Mouse (Mus musculus) embryonic facial prominence, embryonic 11.5 days (tissue): ENCODE measurements around the gene Sec24c. TPM values are rescaled to one million over a fixed set of nuclear protein-coding genes. Genes with fewer than 3 reads are reported as not detected.

Experiments
- ATAC-seq: fragments of 200-750 bp; cut with Nextera tagmentation; replicated peaks from 2 replicates; pipeline ENCODE4 v1.8.0; 2017; ENCODE audit warnings: low read depth; ENCODE audit not compliant: insufficient number of reproducible peaks, low FRiP score, low TSS enrichment
- DNase-seq: peaks from one replicate; pipeline ENCODE4 v3.0.0-alpha.2; 2015; ENCODE audit warnings: low spot score
- H3K27ac ChIP-seq: fragments of 300-500 bp; sonication (generic); replicated peaks from 2 replicates; pipeline ENCODE4 v1.5.1; 2014; ENCODE audit warnings: mild to moderate bottlenecking, low read depth, low read length, control low read depth
- H3K27me3 ChIP-seq: fragments of 300-500 bp; sonication (generic); 2 replicates; pipeline ENCODE4 v1.6.1; 2014; ENCODE audit warnings: mild to moderate bottlenecking, low read length, moderate library complexity, mixed read lengths; ENCODE audit not compliant: control insufficient read depth, insufficient read depth
- H3K36me3 ChIP-seq: fragments of 300-500 bp; sonication (generic); replicated peaks from 2 replicates; pipeline ENCODE4 v1.6.1; 2014; ENCODE audit warnings: low read depth, mild to moderate bottlenecking, low read length, moderate library complexity, mixed read lengths; ENCODE audit not compliant: control insufficient read depth, insufficient read depth
- H3K4me1 ChIP-seq: fragments of 300-500 bp; sonication (generic); 2 replicates; pipeline ENCODE4 v1.6.1; 2014; ENCODE audit warnings: low read length, mixed read lengths; ENCODE audit not compliant: control insufficient read depth, insufficient read depth
- H3K4me2 ChIP-seq: fragments of 300-500 bp; sonication (generic); 2 replicates; pipeline ENCODE4 v1.6.1; 2014; ENCODE audit warnings: low read depth, mild to moderate bottlenecking, control low read depth, low read length, moderate library complexity
- H3K4me3 ChIP-seq: fragments of 300-500 bp; sonication (generic); 2 replicates; pipeline ENCODE4 v1.5.1; 2014; ENCODE audit warnings: low read depth, low read length, control low read depth
- H3K9ac ChIP-seq: fragments of 300-500 bp; sonication (generic); replicated peaks from 2 replicates; pipeline ENCODE4 v1.6.1; 2014; ENCODE audit warnings: mild to moderate bottlenecking, control low read depth, low read length
- H3K9me3 ChIP-seq: fragments of 300-500 bp; sonication (generic); replicated peaks from 2 replicates; pipeline ENCODE4 v1.6.1; 2016; ENCODE audit warnings: mild to moderate bottlenecking, low read length, inconsistent platforms, mixed read lengths; ENCODE audit not compliant: control insufficient read depth
- WGBS: fragments of 180-500 bp; shearing (Covaris S2); extraction: QIAGEN DNeasy Blood & Tissue Kit; methylation state at CpG from one replicate; pipeline ENCODE4 v1.1.7; 2014; 5-methylcytosine and 5-hydroxymethylcytosine counted together
- polyA plus RNA-seq: library from polyadenylated mRNA; unstranded; fragments of >200 nt; fragmentation: Nextera tagmentation; extraction: Ambion mirVana; gene quantifications from 2 replicates; pipeline ENCODE4 v1.2.1, GENCODE M21; 2014

Gene Sec24c
- polyA plus RNA-seq, 1 experiment from 2014 or later: 73.7 TPM

DNA sequence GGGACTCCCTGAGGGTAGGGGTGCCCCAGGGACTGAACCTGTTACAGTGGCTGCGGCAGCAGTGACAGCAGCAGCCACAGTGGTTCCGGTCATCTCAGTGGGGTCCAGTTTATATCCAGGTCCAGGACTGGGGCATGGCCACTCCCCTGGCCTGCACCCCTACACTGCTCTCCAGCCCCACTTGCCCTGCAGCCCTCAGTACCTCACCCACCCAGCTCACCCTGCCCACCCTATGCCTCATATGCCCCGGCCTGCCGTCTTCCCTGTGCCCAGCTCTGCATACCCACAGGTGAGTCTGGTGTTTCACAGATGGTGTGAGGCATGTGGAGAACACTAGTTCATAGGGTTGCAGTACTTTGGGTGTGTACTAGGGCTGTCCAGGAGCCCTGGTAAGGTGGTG is 47.3 kb downstream of the Sec24c start:
- Histone ChIP-seq H3K4me1 (no peaks in the 10 kb centered on the region), H3K36me3 (peaks cover 18% of the 10 kb centered on the region), H3K4me2 (no peak overlapping the region), H3K27ac (no peak overlapping the region), H3K27me3 (no peaks in the 10 kb centered on the region), H3K9me3 (no peaks in the 10 kb centered on the region), H3K4me3 (no peak overlapping the region), H3K9ac (no peak overlapping the region)
- ATAC-seq (0 out of 2 replicates have a peak, but pooled peaks have one; percentile 42), DNase-seq (no peak)
- 90% methylated on average over 4 of the region's 4 CpGs for WGBS

- H3K36me3 ChIP-seq: peaks cover 18% of the 10 kb centered on the region
- no peaks in the 10 kb centered on the region for H3K4me1 ChIP-seq
- H3K27me3 ChIP-seq: no peaks in the 10 kb centered on the region
- 94% methylated on average over 12 of the region's 12 CpGs for WGBS
- no peak overlapping the region for H3K27ac ChIP-seq
- ATAC-seq (no peak), DNase-seq (no peak)
- H3K9me3 ChIP-seq: no peaks in the 10 kb centered on the region
- H3K4me2 ChIP-seq: no peak overlapping the region
- no peak overlapping the region for H3K9ac ChIP-seq
- H3K4me3 ChIP-seq: no peak overlapping the region
Measured at GRCm38 (mm10) chr14:20723006-20723405, 48.9 kb downstream of the Sec24c start.

- Histone ChIP-seq H3K9me3 (no peaks in the 10 kb centered on the region), H3K27ac (no peak overlapping the region), H3K9ac (no peak overlapping the region), H3K27me3 (no peaks in the 10 kb centered on the region), H3K4me2 (no peak overlapping the region), H3K4me3 (no peak overlapping the region), H3K36me3 (peaks cover 10% of the 10 kb centered on the region), H3K4me1 (no peaks in the 10 kb centered on the region)
- WGBS: 43% methylated on average over 5 of the region's 5 CpGs
- ATAC-seq (no peak), DNase-seq (peak; percentile 74)
Measured at GRCm38 (mm10) chr14:20724043-20724442, 49.9 kb downstream of the Sec24c start.

DNA sequence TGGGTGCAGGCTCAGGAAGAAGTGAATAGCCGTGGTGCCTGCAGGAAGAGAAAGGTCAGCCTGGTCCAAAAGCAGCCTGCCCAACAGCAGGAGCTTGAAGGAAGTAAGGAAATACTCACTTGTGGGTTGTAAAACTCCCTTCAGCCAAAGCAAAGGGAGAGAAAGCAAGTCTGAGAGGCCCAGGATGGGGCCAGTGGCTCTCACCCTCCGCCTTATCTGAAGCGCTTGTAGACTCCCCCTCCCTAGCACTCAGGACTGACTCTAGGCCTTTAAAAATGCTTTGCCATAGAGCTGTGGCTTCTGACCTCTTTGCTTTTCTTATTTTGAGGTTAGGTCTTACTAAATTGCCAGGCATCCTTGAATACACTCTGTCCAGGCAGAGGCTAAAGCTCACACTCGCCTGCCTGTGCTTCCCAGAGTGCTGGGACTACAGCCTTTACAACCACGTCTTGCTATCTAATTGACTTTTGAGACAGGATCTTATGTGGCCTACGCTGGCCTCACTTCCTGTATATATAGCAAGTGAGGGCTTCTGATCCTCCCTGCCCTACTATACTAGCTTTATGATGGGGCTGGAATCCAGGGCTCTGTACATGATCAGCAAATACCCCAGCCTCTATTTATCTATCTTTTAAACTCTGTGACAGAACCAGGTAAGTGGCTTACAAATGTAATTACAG is 51.7 kb downstream of the Sec24c start:
- DNase-seq: no peak
- WGBS: 77% methylated on average over 6 of the region's 6 CpGs
- no peak overlapping the region for H3K27ac ChIP-seq
- H3K4me1 ChIP-seq: no peaks in the 10 kb centered on the region
- no peaks in the 10 kb centered on the region for H3K9me3 ChIP-seq
- no peak overlapping the region for H3K9ac ChIP-seq
- H3K4me2 ChIP-seq: no peak overlapping the region
- peaks cover 15% of the 10 kb centered on the region for H3K36me3 ChIP-seq
- no peak for ATAC-seq
- no peaks in the 10 kb centered on the region for H3K27me3 ChIP-seq
- H3K4me3 ChIP-seq: no peak overlapping the region

GRCm38 (mm10) chr14:20729871-20730270 is 55.8 kb downstream of the Sec24c start:
- no peak overlapping the region for H3K27ac ChIP-seq
- H3K9ac ChIP-seq: no peak overlapping the region
- peaks cover 9% of the 10 kb centered on the region for H3K36me3 ChIP-seq
- 93% methylated on average over 9 of the region's 9 CpGs for WGBS
- DNase-seq (no peak), ATAC-seq (no peak)
- H3K9me3 ChIP-seq: no peaks in the 10 kb centered on the region
- no peak overlapping the region for H3K4me2 ChIP-seq
- H3K4me1 ChIP-seq: no peaks in the 10 kb centered on the region
- no peaks in the 10 kb centered on the region for H3K27me3 ChIP-seq
- H3K4me3 ChIP-seq: no peak overlapping the region

DNA sequence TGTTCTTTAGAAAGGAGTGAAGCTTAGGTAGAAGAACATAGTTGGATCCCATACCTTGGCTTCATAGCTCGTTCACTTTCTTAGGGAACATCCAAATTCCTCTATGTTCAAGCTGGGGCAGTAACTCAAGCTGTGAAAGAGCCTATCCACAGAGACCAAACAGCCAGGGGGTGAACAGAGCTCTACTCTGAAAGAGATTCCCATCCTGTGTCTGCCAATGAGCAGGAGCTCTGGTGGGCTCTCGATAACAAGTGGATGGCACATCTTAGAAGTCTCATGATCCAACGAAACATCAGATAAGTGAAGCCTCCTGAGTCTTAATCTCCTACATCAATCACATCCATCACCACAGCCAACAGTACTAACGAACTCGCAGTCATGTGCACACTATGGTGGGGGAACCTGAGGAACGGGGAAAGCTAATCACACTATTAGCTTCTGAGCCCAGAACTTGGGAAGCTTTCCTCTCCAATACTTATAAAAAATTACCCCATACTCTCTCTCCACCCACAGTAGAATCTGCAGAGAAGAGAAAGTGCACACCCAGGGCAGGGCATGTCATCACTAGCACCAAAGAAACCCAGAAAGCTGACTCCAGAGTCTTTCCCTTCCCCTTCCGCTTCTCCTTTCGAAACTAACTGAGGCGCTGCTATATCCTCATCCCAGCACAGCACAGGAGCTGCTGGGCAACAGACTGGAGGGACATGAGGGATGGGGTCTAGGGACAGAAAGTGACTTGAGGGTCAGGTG is 56.9 kb downstream of the Sec24c start:
- Histone ChIP-seq H3K27me3 (no peaks in the 10 kb centered on the region), H3K4me2 (no peak overlapping the region), H3K4me1 (no peaks in the 10 kb centered on the region), H3K4me3 (no peak overlapping the region), H3K9ac (no peak overlapping the region), H3K36me3 (peaks cover 11% of the 10 kb centered on the region), H3K27ac (no peak overlapping the region), H3K9me3 (no peaks in the 10 kb centered on the region)
- 93% methylated on average over 9 of the region's 9 CpGs for WGBS
- DNase-seq (no peak), ATAC-seq (no peak)

GRCm38 (mm10) chr14:20733041-20733951 is 59.2 kb downstream of the Sec24c start:
- peak overlapping the region; percentile 84 for H3K27ac ChIP-seq
- H3K27me3 ChIP-seq: no peaks in the 10 kb centered on the region
- ATAC-seq (no peak), DNase-seq (peak; percentile 12)
- peak overlapping the region; percentile 86 for H3K4me3 ChIP-seq
- 52% methylated on average over 12 of the region's 12 CpGs for WGBS
- H3K4me1 ChIP-seq: no peaks in the 10 kb centered on the region
- peak overlapping the region; percentile 90 for H3K4me2 ChIP-seq
- no peaks in the 10 kb centered on the region for H3K9me3 ChIP-seq
- H3K36me3 ChIP-seq: peaks cover 11% of the 10 kb centered on the region
- peak overlapping the region; percentile 92 for H3K9ac ChIP-seq
